Mouse (Mus musculus) heart, adult 10 weeks (tissue): ENCODE measurements around the gene Snx20. TPM values are rescaled to one million over a fixed set of nuclear protein-coding genes. Genes with fewer than 3 reads are reported as not detected.

ENCODE experiments used
- polyA plus RNA-seq: library from polyadenylated mRNA; stranded (reverse); fragments of 350-450 nt; fragmentation: Illumina TruSeq; extraction: RNeasy Lipid Tissue Mini Kit (QIAGEN cat#74804); gene quantifications from one replicate; pipeline ENCODE4 v1.2.3, GENCODE M21; 2014; ENCODE audit warnings: low read depth, low replicate concordance

Snx20 gene
- polyA plus RNA-seq = 1.7 TPM

GRCm38 (mm10) chr8:88635474-88636397 lies at the start of gene Snx20:
TSS of gene Snx20 (minus strand) at chr8:88636128.

GRCm38 (mm10) chr8:88646837-88647778 lies 11.2 kb upstream of the Snx20 start, which contains the start of gene Nod2:
TSS of gene Nod2 (plus strand) at chr8:88647315.

Other genes with a start within 250 kb of the Snx20 start
- 3.0 TPM for gene Nkd1, start 114.8 kb downstream of the Snx20 start, polyA plus RNA-seq
- 1.4 TPM for gene Nod2, start 11.2 kb upstream of the Snx20 start, polyA plus RNA-seq
- 17.7 TPM for gene Cyld, start 60.9 kb upstream of the Snx20 start, polyA plus RNA-seq